Mouse (Mus musculus): ENCODE measurements around the gene B4galnt1.

B4galnt1 gene

GRCm38 (mm10) chr10:127170002-127170401 lies 5.0 kb downstream of the B4galnt1 start:
- no peak for DNase-seq (ENCODE audit: extremely low read depth, low read depth)

DNA sequence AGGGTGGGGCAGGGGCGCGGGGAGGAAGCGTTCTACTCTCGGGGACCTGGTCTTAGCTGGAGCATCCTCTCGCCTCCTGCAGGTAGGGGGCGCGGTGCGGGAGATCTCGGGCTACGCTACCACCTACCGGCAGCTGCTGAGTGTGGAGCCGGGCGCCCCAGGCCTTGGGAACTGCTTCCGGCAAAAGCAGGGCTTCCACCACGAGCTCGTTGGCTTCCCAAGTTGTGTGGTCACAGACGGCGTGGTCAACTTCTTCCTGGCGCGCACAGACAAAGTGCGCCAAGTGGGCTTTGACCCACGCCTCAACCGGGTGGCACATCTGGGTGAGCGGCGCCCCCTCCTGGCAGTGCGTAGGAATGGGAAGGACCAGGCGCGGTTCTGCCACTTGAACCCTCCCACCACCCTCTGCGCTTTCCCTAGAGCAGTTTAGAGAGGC lies 5.8 kb downstream of the B4galnt1 start:
- no peak for DNase-seq (ENCODE audit: extremely low read depth, low read depth)

DNA sequence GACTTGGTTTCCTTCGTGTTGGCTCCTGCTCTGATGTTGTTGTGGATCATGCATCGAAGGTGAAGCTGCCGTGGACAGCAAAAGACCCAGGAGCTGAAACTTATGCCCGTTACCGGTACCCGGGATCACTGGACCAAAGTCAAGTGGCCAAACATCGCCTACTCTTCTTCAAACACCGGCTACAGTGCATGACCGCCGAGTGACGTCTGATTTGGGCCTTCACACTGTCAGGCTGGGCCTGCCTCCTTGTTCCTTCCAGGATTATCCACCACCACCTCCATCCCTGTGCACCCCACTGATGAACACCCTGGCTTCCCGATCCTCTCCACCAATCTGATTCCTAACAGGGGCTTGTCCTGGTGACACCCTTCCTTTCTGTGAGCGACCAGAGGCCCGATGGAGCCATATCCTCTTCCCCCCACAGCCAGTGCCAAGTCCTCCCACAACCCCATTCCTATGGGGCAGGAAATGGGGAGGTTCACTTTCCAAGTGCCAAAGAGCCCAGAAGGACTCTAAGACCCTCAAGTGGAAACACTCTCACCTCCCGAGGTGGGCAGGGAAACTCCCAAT lies 6.7 kb downstream of the B4galnt1 start:
- no peak for DNase-seq (ENCODE audit: extremely low read depth, low read depth)

GRCm38 (mm10) chr10:127173148-127174065 lies 8.4 kb downstream of the B4galnt1 start:
- no peak for DNase-seq (ENCODE audit: extremely low read depth, low read depth)

DNA sequence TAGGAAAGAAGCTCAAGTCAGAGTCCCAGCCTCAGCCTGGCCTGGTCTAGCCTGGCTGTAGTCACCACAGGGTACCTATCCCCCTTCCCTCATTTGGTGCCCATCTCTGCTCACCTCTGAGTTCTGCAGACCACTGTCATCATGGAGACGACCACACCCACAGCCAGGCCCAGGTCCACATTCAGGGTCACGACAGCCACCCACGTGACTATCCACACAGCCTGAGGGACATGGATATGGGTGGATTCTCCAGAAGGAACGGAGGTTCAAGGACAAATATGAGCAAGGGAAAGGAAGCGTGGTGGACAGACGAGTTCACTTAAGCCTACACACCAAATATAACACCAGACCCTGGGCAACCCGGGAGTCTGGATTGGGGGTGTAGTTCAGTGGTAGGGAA lies 9.1 kb downstream of the B4galnt1 start:
- DNase-seq (ENCODE audit: extremely low read depth, low read depth), result no peak

- no peak for DNase-seq (ENCODE audit: extremely low read depth, low read depth)
Observed at GRCm38 (mm10) chr10:127176228-127176627, 11.2 kb downstream of the B4galnt1 start.

DNA sequence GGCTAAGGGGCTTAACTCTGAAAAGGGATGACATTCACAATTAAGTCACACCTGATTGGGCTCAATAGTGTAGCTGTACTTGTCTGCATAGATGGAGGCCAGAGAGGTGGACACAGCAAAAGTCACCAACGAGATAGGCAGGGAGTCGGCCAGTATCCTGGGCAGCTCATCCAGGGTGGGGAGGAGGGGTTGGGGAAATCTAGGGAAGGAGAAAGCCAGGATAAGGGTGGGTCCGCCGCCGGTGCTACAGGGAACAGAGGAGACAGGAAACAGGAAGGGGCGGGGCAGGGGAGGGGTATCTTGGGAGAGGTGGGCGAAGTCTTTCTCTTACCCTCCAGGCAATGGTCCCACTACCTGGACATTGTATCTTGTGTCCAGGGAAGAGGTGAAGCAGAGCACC lies 11.7 kb downstream of the B4galnt1 start:
- DNase-seq (ENCODE audit: extremely low read depth, low read depth), result no peak

GRCm38 (mm10) chr10:127177235-127177634 lies 12.2 kb downstream of the B4galnt1 start:
- DNase-seq (ENCODE audit: extremely low read depth, low read depth), result no peak

GRCm38 (mm10) chr10:127177719-127178118 lies 12.7 kb downstream of the B4galnt1 start:
- no peak for DNase-seq (ENCODE audit: extremely low read depth, low read depth)

GRCm38 (mm10) chr10:127178286-127179027 lies 13.4 kb downstream of the B4galnt1 start:
- DNase-seq (ENCODE audit: extremely low read depth, low read depth), result no peak

- DNase-seq (ENCODE audit: extremely low read depth, low read depth), result no peak
Observed at GRCm38 (mm10) chr10:127179871-127180694, 15.1 kb downstream of the B4galnt1 start, which contains the start of gene Slc26a10. TSS of gene Slc26a10 (minus strand) at chr10:127180645.

DNA sequence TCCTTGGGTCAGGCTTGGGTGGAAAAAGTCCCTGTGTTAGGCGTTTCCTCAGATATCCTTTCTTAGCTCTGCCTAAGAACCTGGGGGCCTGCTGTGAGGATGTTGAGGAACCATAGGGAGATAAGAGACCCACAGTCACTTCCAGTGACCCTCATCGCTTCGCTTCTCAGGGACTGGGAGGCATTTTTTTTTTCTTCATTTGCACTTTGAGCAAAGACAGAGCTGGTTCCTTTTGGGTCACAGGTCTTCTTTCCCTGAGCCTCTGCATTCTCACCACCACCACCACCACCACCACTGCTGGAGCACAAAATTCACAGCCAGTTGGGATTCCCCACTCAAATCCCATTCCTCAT lies 15.6 kb downstream of the B4galnt1 start:
- DNase-seq (ENCODE audit: extremely low read depth, low read depth), result no peak

- DNase-seq (ENCODE audit: extremely low read depth, low read depth), result no peak
Observed at GRCm38 (mm10) chr10:127181566-127181965, 16.5 kb downstream of the B4galnt1 start.

- no peak for DNase-seq (ENCODE audit: extremely low read depth, low read depth)
Observed at GRCm38 (mm10) chr10:127182624-127183023, 17.6 kb downstream of the B4galnt1 start.

DNA sequence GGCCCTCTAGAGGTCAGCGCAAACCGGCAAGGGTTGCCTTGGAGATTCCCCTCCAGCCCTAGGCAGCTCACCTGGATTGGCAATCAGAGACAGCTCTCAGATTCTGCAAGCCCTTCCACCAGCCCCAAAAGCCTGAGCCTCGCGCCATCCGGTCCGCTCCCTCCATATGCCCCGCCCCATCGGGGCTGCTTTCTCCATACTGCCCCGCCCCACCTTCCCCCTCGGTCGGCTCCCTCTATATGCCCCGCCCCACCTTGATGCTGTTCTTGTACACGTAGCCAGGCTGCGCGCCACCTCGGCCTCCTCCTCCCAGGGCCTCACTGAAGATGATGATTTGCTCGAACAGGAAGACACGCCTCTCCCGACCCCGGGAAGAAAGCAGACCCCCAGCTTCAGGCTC lies 18.7 kb downstream of the B4galnt1 start:
- no peak for DNase-seq (ENCODE audit: extremely low read depth, low read depth)

DNA sequence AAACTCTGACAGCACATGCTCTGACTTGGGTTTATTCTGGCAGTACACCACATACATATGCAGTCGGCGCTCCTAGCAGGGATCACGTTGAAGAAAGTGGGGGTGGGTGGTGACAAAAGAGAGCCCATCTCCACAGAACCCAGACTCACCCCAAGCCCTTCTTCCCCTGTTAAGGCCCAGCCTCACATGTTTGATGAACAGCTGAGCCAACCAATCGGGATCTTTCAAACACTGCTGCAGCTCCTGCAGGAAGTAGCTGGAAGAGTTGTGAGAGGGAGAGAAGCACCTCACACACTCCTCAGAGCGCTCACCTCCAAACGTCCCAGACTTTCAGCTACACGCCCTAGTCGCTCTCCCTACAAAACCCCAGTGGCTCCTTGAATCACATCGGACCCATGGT lies 20.1 kb downstream of the B4galnt1 start:
- no peak for DNase-seq (ENCODE audit: extremely low read depth, low read depth)

DNA sequence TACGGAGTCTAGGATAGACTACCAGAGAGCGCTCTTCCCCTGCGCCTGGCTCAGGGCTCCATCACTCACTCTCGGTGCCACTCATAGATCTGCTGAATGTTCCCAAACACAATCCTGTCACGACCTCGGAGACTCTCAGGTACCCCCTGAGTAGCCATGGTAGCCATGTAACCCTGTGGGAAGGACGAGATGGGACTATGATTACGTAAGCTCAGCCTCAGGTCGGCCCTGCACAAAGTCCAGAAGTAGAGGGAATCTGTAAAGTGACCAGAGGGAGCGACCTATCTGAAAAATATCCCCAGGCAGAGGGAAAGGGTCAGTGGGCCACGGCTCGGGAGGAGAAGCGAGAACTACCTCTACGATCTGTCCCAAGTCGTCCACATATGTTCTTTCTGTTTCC lies 20.5 kb downstream of the B4galnt1 start:
- no peak for DNase-seq (ENCODE audit: extremely low read depth, low read depth)

- no peak for DNase-seq (ENCODE audit: extremely low read depth, low read depth)
Observed at GRCm38 (mm10) chr10:127186451-127186850, 21.4 kb downstream of the B4galnt1 start.

- no peak for DNase-seq (ENCODE audit: extremely low read depth, low read depth)
Observed at GRCm38 (mm10) chr10:127187371-127188078, 22.5 kb downstream of the B4galnt1 start.

- DNase-seq (ENCODE audit: extremely low read depth, low read depth), result no peak
Observed at GRCm38 (mm10) chr10:127188079-127188453, 23.0 kb downstream of the B4galnt1 start.

All from MEL-GATA-1-ER (cell line).